Mouse (Mus musculus) embryonic facial prominence, embryonic 14.5 days (tissue): ENCODE measurements around the gene Gstt4. TPM values are rescaled to one million over a fixed set of nuclear protein-coding genes. Genes with fewer than 3 reads are reported as not detected.

Experiments used
- ATAC-seq: fragments of 200-750 bp; cut with Nextera tagmentation; 2 replicates; pipeline ENCODE4 v1.8.0; 2017; ENCODE audit warnings: low read depth, moderate number of reproducible peaks, moderate TSS enrichment
- DNase-seq: peaks from one replicate; pipeline ENCODE4 v3.0.0-alpha.2; 2015; ENCODE audit warnings: low spot score
- H3K27ac ChIP-seq: fragments of 300-500 bp; sonication (generic); replicated peaks from 2 replicates; pipeline ENCODE4 v1.5.1; 2014; ENCODE audit warnings: low read depth, mild to moderate bottlenecking, low read length, moderate library complexity
- H3K27me3 ChIP-seq: fragments of 300-500 bp; sonication (generic); replicated peaks from 2 replicates; pipeline ENCODE4 v1.6.1; 2014; ENCODE audit warnings: low read length; ENCODE audit not compliant: control insufficient read depth, insufficient read depth
- H3K36me3 ChIP-seq: fragments of 300-500 bp; sonication (generic); 2 replicates; pipeline ENCODE4 v1.6.1; 2014; ENCODE audit warnings: low read length, mixed read lengths; ENCODE audit not compliant: control insufficient read depth, insufficient read depth
- H3K4me1 ChIP-seq: fragments of 300-500 bp; sonication (generic); 2 replicates; pipeline ENCODE4 v1.6.1; 2014; ENCODE audit warnings: antibody characterized with exemption, low read length; ENCODE audit not compliant: control insufficient read depth, insufficient read depth
- H3K4me2 ChIP-seq: fragments of 300-500 bp; sonication (generic); 2 replicates; pipeline ENCODE4 v1.6.1; 2014; ENCODE audit warnings: low read depth, mild to moderate bottlenecking, low read length, moderate library complexity, mixed read lengths
- H3K4me3 ChIP-seq: fragments of 300-500 bp; sonication (generic); 2 replicates; pipeline ENCODE4 v1.5.1; 2014; ENCODE audit warnings: low read depth, mild to moderate bottlenecking, low read length
- H3K9ac ChIP-seq: fragments of 300-500 bp; sonication (generic); 2 replicates; pipeline ENCODE4 v1.6.1; 2014; ENCODE audit warnings: low read depth, mild to moderate bottlenecking, low read length, moderate library complexity, mixed read lengths
- H3K9me3 ChIP-seq: fragments of 300-500 bp; sonication (generic); 2 replicates; pipeline ENCODE4 v1.6.1; 2016; ENCODE audit warnings: low read length; ENCODE audit not compliant: control insufficient read depth
- WGBS: fragments of 180-500 bp; shearing (Covaris S2); extraction: QIAGEN DNeasy Blood & Tissue Kit; methylation state at CpG from one replicate; pipeline ENCODE4 v1.1.7; 2014; 5-methylcytosine and 5-hydroxymethylcytosine counted together
- polyA plus RNA-seq: library from polyadenylated mRNA; unstranded; fragments of >200 nt; fragmentation: Nextera tagmentation; extraction: Ambion mirVana; gene quantifications from 2 replicates; pipeline ENCODE4 v1.2.1, GENCODE M21; 2014

Gene Gstt4
- polyA plus RNA-seq, 1 experiment from 2014 or later = not detected

- H3K9ac ChIP-seq = peak overlapping the region; percentile 46
These were observed 31.6 kb downstream of the Gstt4 start for GRCm38 (mm10) chr10:75790773-75791172.

GRCm38 (mm10) chr10:75789841-75790240 lies 32.5 kb downstream of the Gstt4 start:
- no peak overlapping the region for H3K27ac ChIP-seq
- DNase-seq = no peak
- no peak overlapping the region for H3K9ac ChIP-seq
- no peaks in the 10 kb centered on the region for H3K9me3 ChIP-seq
- H3K27me3 ChIP-seq = no peaks in the 10 kb centered on the region
- no peak for ATAC-seq
- H3K4me2 ChIP-seq = no peak overlapping the region
- H3K4me1 ChIP-seq = peaks cover 2% of the 10 kb centered on the region
- WGBS = 86% methylated on average over 5 of the region's 5 CpGs
- no peak overlapping the region for H3K4me3 ChIP-seq
- no peaks in the 10 kb centered on the region for H3K36me3 ChIP-seq

More at GRCm38 (mm10) chr10:75790773-75791172, 31.6 kb downstream of the Gstt4 start:
- DNase-seq (peak; percentile 62), ATAC-seq (0 out of 2 replicates have a peak, but pooled peaks have one; percentile 6)
- H3K4me1 ChIP-seq = peaks cover 6% of the 10 kb centered on the region
- no peak overlapping the region for H3K4me2 ChIP-seq
- H3K27ac ChIP-seq = no peak overlapping the region
- WGBS = 8% methylated on average over 7 of the region's 7 CpGs
- no peaks in the 10 kb centered on the region for H3K9me3 ChIP-seq
- no peak overlapping the region for H3K4me3 ChIP-seq
- no peaks in the 10 kb centered on the region for H3K27me3 ChIP-seq
- H3K36me3 ChIP-seq = no peaks in the 10 kb centered on the region

- WGBS = 73% methylated on average over 6 of the region's 6 CpGs
- no peak overlapping the region for H3K4me2 ChIP-seq
- ATAC-seq = no peak
- no peaks in the 10 kb centered on the region for H3K36me3 ChIP-seq
- H3K27ac ChIP-seq = no peak overlapping the region
- H3K9ac ChIP-seq = no peak overlapping the region
- no peak overlapping the region for H3K4me3 ChIP-seq
- H3K9me3 ChIP-seq = no peaks in the 10 kb centered on the region
- DNase-seq = no peak
- no peaks in the 10 kb centered on the region; the same call in 1 of the 2 replicates for H3K4me1 ChIP-seq
- H3K27me3 ChIP-seq = no peaks in the 10 kb centered on the region
These were observed 33.1 kb downstream of the Gstt4 start for GRCm38 (mm10) chr10:75789081-75789735.

- no peaks in the 10 kb centered on the region for H3K9me3 ChIP-seq
- WGBS = 92% methylated on average over 8 of the region's 8 CpGs
These were observed 34.1 kb downstream of the Gstt4 start for GRCm38 (mm10) chr10:75788277-75788676.

GRCm38 (mm10) chr10:75785442-75785841 lies 36.9 kb downstream of the Gstt4 start:
- Histone ChIP-seq H3K4me1 (no peaks in the 10 kb centered on the region; the same call in 1 of the 2 replicates), H3K27ac (no peak overlapping the region), H3K4me3 (no peak overlapping the region), H3K27me3 (no peaks in the 10 kb centered on the region), H3K36me3 (no peaks in the 10 kb centered on the region), H3K9ac (no peak overlapping the region), H3K9me3 (no peaks in the 10 kb centered on the region), H3K4me2 (no peak overlapping the region)
- DNase-seq = no peak
- 65% methylated on average over 1 of the region's 1 CpGs for WGBS
- ATAC-seq = no peak

More at GRCm38 (mm10) chr10:75788277-75788676, 34.1 kb downstream of the Gstt4 start:
- Histone ChIP-seq H3K4me2 (no peak overlapping the region), H3K36me3 (no peaks in the 10 kb centered on the region), H3K4me1 (no peaks in the 10 kb centered on the region; the same call in 1 of the 2 replicates), H3K27ac (no peak overlapping the region), H3K27me3 (no peaks in the 10 kb centered on the region), H3K9ac (no peak overlapping the region), H3K4me3 (no peak overlapping the region)
- no peak for DNase-seq
- ATAC-seq = no peak

- H3K4me3 ChIP-seq = peak within 1 kb of the TSS; percentile 41
- H3K9me3 ChIP-seq = no peaks in the 10 kb centered on the region
- H3K9ac ChIP-seq = peak within 1 kb of the TSS; percentile 46
- H3K4me2 ChIP-seq = peak within 1 kb of the TSS; percentile 63
- under 1% methylated on average over 28 of the region's 28 CpGs for WGBS
- peak; percentile 87 for DNase-seq
- 0 out of 2 replicates have a peak, but pooled peaks cover 5% of the 10 kb centered on the region for H3K4me1 ChIP-seq
- peak within 1 kb of the TSS; percentile 63; the same call in 1 of the 2 replicates for H3K27ac ChIP-seq
- 0 out of 2 replicates have a peak, but pooled peaks cover 10% of the 10 kb centered on the region for H3K27me3 ChIP-seq
- peak; percentile 89 for ATAC-seq
- no peaks in the 10 kb centered on the region for H3K36me3 ChIP-seq
These were observed 41.4 kb downstream of the Gstt4 start, which contains the start of the genes Gm20441 and Gstt3 for GRCm38 (mm10) chr10:75780769-75781578. TSS of gene Gm20441 (minus strand) at chr10:75780954. TSS of gene Gstt3 (minus strand) at chr10:75781414.

- no peaks in the 10 kb centered on the region for H3K9me3 ChIP-seq
- WGBS = 37% methylated on average over 15 of the region's 15 CpGs
- peak overlapping the region; percentile 41 for H3K4me3 ChIP-seq
- ATAC-seq (no peak; the same call in 1 of the 2 replicates), DNase-seq (peak; percentile 50)
- no peak overlapping the region for H3K27ac ChIP-seq
- H3K9ac ChIP-seq = no peak overlapping the region
- H3K4me2 ChIP-seq = peak overlapping the region; percentile 63
- 0 out of 2 replicates have a peak, but pooled peaks cover 5% of the 10 kb centered on the region for H3K4me1 ChIP-seq
- H3K27me3 ChIP-seq = 0 out of 2 replicates have a peak, but pooled peaks cover 10% of the 10 kb centered on the region
- no peaks in the 10 kb centered on the region for H3K36me3 ChIP-seq
These were observed 42.9 kb downstream of the Gstt4 start for GRCm38 (mm10) chr10:75779206-75780174.
